Mouse (Mus musculus) midbrain, postnatal 0 days (tissue): Measurements from ENCODE around the gene H2-Eb2. TPM values are rescaled to one million over a fixed set of nuclear protein-coding genes. Genes with fewer than 3 reads are reported as not detected.

Experiments used
- ATAC-seq: fragments of 200-750 bp; cut with Nextera tagmentation; 2 replicates; pipeline ENCODE4 v1.8.0; 2017; ENCODE audit warnings: moderate number of reproducible peaks, mild to moderate bottlenecking, moderate TSS enrichment, moderate library complexity; ENCODE audit not compliant: low FRiP score
- DNase-seq: peaks from one replicate; pipeline ENCODE4 v3.0.0-alpha.2; 2015; ENCODE audit warnings: low spot score
- H3K27ac ChIP-seq: fragments of 300-500 bp; sonication (generic); 2 replicates; pipeline ENCODE4 v1.5.1; 2014; ENCODE audit warnings: low read depth, mild to moderate bottlenecking, low read length, mixed read lengths
- H3K27me3 ChIP-seq: fragments of 300-500 bp; sonication (generic); 2 replicates; pipeline ENCODE4 v1.6.1; 2014; ENCODE audit warnings: low read length, control low read depth, mixed read lengths; ENCODE audit not compliant: insufficient read depth
- H3K36me3 ChIP-seq: fragments of 300-500 bp; sonication (generic); 2 replicates; pipeline ENCODE4 v1.6.1; 2014; ENCODE audit warnings: low read length, control low read depth, mixed read lengths; ENCODE audit not compliant: insufficient read depth
- H3K4me1 ChIP-seq: fragments of 300-500 bp; sonication (generic); 2 replicates; pipeline ENCODE4 v1.6.1; 2014; ENCODE audit warnings: mild to moderate bottlenecking, control low read depth, antibody characterized with exemption, low read length, mixed read lengths; ENCODE audit not compliant: insufficient read depth
- H3K4me2 ChIP-seq: fragments of 300-500 bp; sonication (generic); 2 replicates; pipeline ENCODE4 v1.6.1; 2014; ENCODE audit warnings: low read depth, mild to moderate bottlenecking, low read length, mixed read lengths; ENCODE audit not compliant: poor library complexity, severe bottlenecking
- H3K4me3 ChIP-seq: fragments of 300-500 bp; sonication (generic); 2 replicates; pipeline ENCODE4 v1.5.1; 2014; ENCODE audit warnings: low read depth, mild to moderate bottlenecking, low read length, moderate library complexity
- H3K9ac ChIP-seq: fragments of 300-500 bp; sonication (generic); replicated peaks from 2 replicates; pipeline ENCODE4 v1.6.1; 2014; ENCODE audit warnings: mild to moderate bottlenecking, low read length, moderate library complexity, mixed read lengths; ENCODE audit not compliant: poor library complexity, severe bottlenecking
- H3K9me3 ChIP-seq: fragments of 300-500 bp; sonication (generic); 2 replicates; pipeline ENCODE4 v1.6.1; 2016; ENCODE audit warnings: low read length, control low read depth
- CTCF ChIP-seq: IDR thresholded peaks from 2 replicates; pipeline ENCODE4 v1.5.1; 2016; ENCODE audit warnings: antibody characterized with exemption, mild to moderate bottlenecking
- WGBS: fragments of 180-500 bp; shearing (Covaris S2); extraction: QIAGEN DNeasy Blood & Tissue Kit; methylation state at CpG from one replicate; pipeline ENCODE4 v1.1.7; 2014; 5-methylcytosine and 5-hydroxymethylcytosine counted together
- polyA plus RNA-seq: library from polyadenylated mRNA; unstranded; fragments of >200 nt; fragmentation: Nextera tagmentation; extraction: Ambion mirVana; gene quantifications from 2 replicates; pipeline ENCODE4 v1.2.1, GENCODE M21; 2015
- total RNA-seq: library from RNA; depleted of rRNA; stranded (reverse); fragments of >200 nt; gene quantifications from 2 replicates; pipeline ENCODE4 v1.2.3, GENCODE M21; 2014

Gene H2-Eb2
- total and polyA plus RNA-seq, 2 experiments from 2014 or later, result 0.09 to 0.22 TPM

DNA sequence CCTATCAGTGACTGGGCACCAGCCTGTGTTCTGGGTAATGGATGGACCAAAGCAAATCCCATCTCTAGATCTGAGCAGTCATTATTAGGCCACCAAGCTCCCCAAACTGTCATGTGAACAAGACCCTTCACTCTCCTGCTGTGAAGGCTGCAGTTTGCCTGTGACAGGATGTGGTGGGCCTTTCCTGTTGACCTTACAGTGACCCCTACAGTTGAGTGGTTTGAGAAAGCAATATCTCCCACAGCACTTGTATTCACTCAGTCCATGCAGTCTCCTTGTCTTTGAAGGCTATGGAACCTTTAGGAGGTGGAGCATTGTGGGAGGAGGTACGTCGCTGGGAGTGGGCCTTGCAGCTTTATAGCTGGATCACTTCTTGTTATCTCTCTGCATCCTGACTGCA is 4.3 kb downstream of the H2-Eb2 start:
- Histone ChIP-seq H3K4me1 (no peaks in the 10 kb centered on the region), H3K9me3 (no peaks in the 10 kb centered on the region), H3K4me3 (no peak overlapping the region), H3K27ac (no peak overlapping the region), H3K27me3 (no peaks in the 10 kb centered on the region), H3K4me2 (no peak overlapping the region), H3K9ac (no peak overlapping the region), H3K36me3 (no peaks in the 10 kb centered on the region)
- ATAC-seq, result no peak
- TF ChIP-seq CTCF, result no peak
- no peak for DNase-seq
- WGBS, result 75% methylated on average over 2 of the region's 2 CpGs

- no peak for TF ChIP-seq CTCF
- Histone ChIP-seq H3K4me3 (no peak overlapping the region), H3K4me1 (no peaks in the 10 kb centered on the region), H3K9ac (no peak overlapping the region), H3K4me2 (no peak overlapping the region), H3K36me3 (no peaks in the 10 kb centered on the region), H3K27ac (no peak overlapping the region), H3K27me3 (no peaks in the 10 kb centered on the region), H3K9me3 (no peaks in the 10 kb centered on the region)
- 97% methylated on average over 1 of the region's 1 CpGs for WGBS
- DNase-seq (no peak), ATAC-seq (no peak)
Observed at GRCm38 (mm10) chr17:34331200-34331599, 5.7 kb downstream of the H2-Eb2 start.

DNA sequence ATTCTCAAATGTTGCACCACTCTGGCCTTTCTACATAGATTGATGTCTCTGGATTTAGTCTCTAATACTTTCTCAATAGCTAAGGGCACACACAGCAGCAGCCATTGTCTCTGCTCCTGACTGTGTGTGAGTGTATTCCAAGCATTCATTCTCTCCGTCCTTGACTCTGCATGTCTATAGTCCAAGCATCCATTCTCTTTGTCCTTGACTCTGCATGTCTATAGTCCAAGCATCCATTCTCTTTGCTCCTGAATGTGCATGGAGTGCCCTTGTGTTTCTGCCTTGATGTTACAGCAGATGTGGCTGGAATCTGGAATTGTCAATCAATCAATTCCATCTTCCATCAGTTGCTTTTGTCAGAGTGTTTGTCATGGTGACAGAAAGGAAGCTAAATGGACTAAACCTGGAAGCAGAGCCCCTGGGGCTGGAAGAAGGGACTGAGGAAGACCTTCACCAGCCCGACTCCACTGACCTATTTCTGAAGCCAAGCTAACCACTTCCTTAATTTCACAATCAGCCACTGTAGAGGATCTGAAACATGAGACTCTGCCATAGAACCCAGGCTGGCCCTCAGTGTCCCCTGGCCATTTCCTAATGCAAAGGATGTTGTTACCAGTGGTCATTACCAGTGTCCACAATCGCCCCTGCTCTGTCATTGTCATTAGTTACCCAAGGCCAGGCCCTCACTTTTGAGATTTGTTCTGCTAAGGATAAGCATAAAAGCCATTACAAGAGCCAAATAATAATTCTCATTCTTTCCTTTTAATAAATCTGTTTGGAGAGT is 15.3 kb downstream of the H2-Eb2 start:
- no peak for TF ChIP-seq CTCF
- H3K36me3 ChIP-seq, result no peaks in the 10 kb centered on the region
- 44% methylated on average over 3 of the region's 3 CpGs for WGBS
- H3K9me3 ChIP-seq, result no peaks in the 10 kb centered on the region
- no peak overlapping the region for H3K9ac ChIP-seq
- H3K4me3 ChIP-seq, result no peak overlapping the region
- no peak for DNase-seq
- no peak overlapping the region for H3K27ac ChIP-seq
- ATAC-seq, result no peak
- H3K4me2 ChIP-seq, result no peak overlapping the region
- no peaks in the 10 kb centered on the region for H3K27me3 ChIP-seq
- no peaks in the 10 kb centered on the region for H3K4me1 ChIP-seq

GRCm38 (mm10) chr17:34344882-34345281 is 19.4 kb downstream of the H2-Eb2 start:
- Histone ChIP-seq H3K27ac (no peak overlapping the region), H3K4me2 (no peak overlapping the region), H3K36me3 (no peaks in the 10 kb centered on the region), H3K9me3 (no peaks in the 10 kb centered on the region), H3K9ac (no peak overlapping the region), H3K4me3 (no peak overlapping the region), H3K27me3 (no peaks in the 10 kb centered on the region), H3K4me1 (no peaks in the 10 kb centered on the region)
- TF ChIP-seq CTCF, result no peak
- WGBS, result 92% methylated on average over 4 of the region's 4 CpGs
- DNase-seq (no peak), ATAC-seq (no peak)

DNA sequence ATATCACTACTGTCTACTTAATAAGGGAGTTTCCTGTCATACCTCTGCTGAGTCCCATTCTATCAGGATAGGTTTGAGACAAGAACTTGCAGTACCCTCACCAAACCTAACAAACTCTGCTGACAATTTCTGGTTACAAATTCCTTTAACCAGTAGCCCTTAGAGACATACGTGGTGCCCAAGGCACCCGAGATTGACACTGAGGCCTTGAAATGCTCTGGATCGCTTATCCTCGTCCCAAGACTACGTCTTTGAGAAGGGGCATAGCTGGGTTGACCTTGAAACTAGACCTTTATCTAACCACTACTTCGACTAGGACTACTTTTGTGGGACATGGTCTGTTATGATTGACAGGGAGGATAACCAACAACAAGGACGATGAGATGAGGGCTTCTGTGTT is 20.0 kb downstream of the H2-Eb2 start:
- no peak overlapping the region for H3K4me2 ChIP-seq
- H3K4me1 ChIP-seq, result no peaks in the 10 kb centered on the region
- H3K4me3 ChIP-seq, result no peak overlapping the region
- no peaks in the 10 kb centered on the region for H3K9me3 ChIP-seq
- no peaks in the 10 kb centered on the region for H3K27me3 ChIP-seq
- no peak overlapping the region for H3K27ac ChIP-seq
- no peak for TF ChIP-seq CTCF
- ATAC-seq (no peak), DNase-seq (no peak)
- H3K9ac ChIP-seq, result no peak overlapping the region
- H3K36me3 ChIP-seq, result no peaks in the 10 kb centered on the region
- WGBS, result 89% methylated on average over 7 of the region's 7 CpGs

DNA sequence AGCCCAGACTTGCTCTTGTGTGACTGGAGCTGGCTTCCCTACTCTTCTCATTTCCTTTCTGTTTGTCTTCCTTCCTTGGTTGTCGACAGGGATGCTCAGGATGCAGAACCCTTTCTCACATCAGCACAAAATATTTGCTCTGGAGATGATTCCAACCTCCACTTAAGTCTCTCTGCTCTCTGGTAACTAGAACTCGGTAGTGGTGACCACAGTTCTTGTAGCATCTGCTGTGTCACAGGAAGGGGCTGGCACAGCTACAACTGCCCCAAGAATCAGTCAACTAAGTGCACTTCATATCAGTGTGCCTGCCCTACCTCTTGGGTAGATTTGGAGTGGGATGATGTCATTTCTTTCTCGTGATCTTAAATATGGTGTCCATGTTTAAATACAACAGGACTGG is 20.6 kb downstream of the H2-Eb2 start:
- Histone ChIP-seq H3K4me2 (no peak overlapping the region), H3K27me3 (no peaks in the 10 kb centered on the region), H3K27ac (no peak overlapping the region), H3K9me3 (no peaks in the 10 kb centered on the region), H3K36me3 (no peaks in the 10 kb centered on the region), H3K9ac (no peak overlapping the region), H3K4me3 (no peak overlapping the region), H3K4me1 (no peaks in the 10 kb centered on the region)
- ATAC-seq (no peak), DNase-seq (no peak)
- no peak for TF ChIP-seq CTCF
- WGBS, result 80% methylated on average over 3 of the region's 3 CpGs
